Mouse (Mus musculus) cortical plate, adult 2 months (tissue): ENCODE measurements at regions not wholly inside any gene's neighbourhood (a gene's known extent, or its start where the extent isn't known, plus 50 kb on each side); places are given as distances from the start of the nearest gene placed in this dataset.

Experiments
- CTCF ChIP-seq: fragments of 200-500 bp; IDR thresholded peaks from 2 replicates; pipeline ENCODE4 v1.5.1; 2011; ENCODE audit warnings: mild to moderate bottlenecking, control low read depth, low read length; ENCODE audit not compliant: insufficient read depth; ENCODE audit errors: extremely low read depth
- POLR2A ChIP-seq: fragments of 200-500 bp; IDR thresholded peaks from 2 replicates; pipeline ENCODE4 v1.6.1; 2011; ENCODE audit warnings: mild to moderate bottlenecking, low read length, control low read depth; ENCODE audit not compliant: insufficient read depth; ENCODE audit errors: extremely low read depth

DNA sequence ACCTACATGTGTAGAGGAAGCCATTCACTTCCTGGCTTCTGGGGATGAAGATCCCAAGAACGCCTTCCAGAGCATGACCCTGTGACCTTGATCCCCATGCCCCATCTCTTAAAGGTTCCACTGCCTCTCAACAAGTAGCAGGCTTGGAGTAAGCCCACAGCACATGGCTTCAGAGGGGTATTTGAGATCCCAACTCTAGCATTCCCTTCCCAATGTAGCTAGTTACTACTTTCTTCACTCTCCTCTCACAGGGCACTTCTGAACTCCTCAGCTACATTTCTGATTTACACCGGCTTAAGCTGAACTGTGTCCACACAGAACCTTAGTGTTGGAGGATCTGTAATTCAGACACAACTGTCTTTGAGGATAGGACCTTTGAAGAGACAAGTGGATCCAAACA lies 83.4 kb downstream of the Cbln1 start:
- TF ChIP-seq CTCF (no peak), POLR2A (no peak)
